Mouse (Mus musculus): Measurements from ENCODE around the gene Asic2. TPM values are rescaled to one million over a fixed set of nuclear protein-coding genes. Genes with fewer than 3 reads are reported as not detected.

The Asic2 gene
- total RNA-seq, 1 experiment from 2014 or later, result 1.9 TPM

- no peak for DNase-seq
Observed at GRCm38 (mm10) chr11:81722071-81722470, 246.2 kb downstream of the Asic2 start.

GRCm38 (mm10) chr11:81714801-81715200 lies 253.5 kb downstream of the Asic2 start:
- no peak for DNase-seq

DNA sequence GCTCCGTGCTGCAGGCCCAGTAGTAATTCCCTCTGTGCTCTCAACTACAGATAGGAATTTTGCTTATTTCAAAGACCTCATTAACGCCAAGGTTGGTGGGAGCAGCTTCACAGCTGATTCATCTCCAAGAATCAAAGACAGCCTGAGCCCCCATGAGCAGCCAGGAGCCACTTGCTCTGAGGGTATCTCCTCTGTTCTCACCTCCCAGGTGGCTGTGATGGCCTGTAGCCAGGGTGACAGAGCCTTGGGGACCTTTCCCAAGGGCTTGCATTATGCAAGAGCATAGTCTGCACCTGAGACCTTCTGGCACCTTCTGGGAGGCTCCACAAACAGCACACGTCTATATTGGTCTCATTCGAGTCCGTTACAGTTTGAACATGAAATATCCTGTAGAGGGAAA lies 261.3 kb downstream of the Asic2 start:
- no peak for DNase-seq

DNA sequence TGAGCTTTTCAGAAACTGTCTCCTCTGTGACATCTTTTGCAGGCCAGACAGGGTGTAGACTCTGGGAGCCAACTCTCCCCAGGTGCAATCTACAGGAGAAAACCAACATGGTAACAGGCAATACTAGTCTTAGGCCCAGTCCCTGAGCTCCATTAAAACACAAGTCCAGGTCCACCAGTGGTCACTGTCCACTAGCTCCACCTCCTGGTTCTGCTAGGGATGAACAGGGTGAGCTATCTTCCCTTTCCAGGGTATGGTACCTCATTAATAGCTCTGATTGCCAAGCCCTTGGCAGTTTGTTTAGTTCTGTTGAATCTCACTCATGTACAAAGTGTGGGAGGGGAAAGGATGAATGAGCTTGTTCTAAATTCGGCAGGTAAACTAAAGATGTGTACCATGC lies 270.2 kb downstream of the Asic2 start:
- DNase-seq, result no peak

- DNase-seq, result no peak
Observed at GRCm38 (mm10) chr11:81695501-81695900, 272.8 kb downstream of the Asic2 start.

DNA sequence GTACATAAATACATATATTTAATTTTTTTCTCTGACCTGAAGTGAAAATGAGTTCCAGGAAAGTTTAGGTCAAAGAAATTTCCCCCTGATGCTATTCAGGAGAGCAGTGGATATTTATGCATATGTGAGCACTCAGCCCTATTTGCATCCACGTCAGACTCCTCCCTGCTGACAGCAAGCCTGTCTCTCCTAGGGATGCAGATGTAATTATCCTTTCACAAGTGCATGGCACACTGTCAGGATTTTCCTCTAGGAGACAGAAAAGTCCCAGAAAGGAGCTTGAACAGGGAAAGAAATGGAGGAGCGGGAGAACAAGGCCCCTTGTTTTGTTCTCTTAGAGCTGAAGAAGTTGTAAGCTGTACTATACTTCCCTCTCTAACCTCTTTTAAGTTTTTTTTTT lies 287.7 kb downstream of the Asic2 start:
- DNase-seq, result no peak

GRCm38 (mm10) chr11:81671724-81672123 lies 296.5 kb downstream of the Asic2 start:
- DNase-seq, result no peak

DNA sequence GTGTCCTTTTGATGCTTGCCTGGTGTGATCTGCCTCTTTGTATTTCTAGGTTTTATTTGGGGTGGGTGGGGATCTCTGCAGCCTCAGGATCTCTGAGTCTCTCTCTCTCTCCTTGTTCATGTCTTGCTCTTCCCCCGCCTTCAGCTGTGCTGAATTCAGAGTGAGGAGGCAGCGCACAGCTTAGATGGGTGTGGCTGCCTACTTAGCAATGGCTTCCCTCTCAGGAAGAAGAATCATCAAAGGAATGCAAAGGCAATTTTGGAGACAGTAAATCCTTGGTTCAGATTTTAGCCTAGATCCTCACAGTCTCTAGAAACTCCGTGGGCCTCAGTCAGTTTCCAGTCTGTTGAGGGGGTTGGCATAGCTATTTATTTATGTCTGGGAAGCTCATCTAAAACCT lies 297.8 kb downstream of the Asic2 start:
- DNase-seq, result no peak

DNA sequence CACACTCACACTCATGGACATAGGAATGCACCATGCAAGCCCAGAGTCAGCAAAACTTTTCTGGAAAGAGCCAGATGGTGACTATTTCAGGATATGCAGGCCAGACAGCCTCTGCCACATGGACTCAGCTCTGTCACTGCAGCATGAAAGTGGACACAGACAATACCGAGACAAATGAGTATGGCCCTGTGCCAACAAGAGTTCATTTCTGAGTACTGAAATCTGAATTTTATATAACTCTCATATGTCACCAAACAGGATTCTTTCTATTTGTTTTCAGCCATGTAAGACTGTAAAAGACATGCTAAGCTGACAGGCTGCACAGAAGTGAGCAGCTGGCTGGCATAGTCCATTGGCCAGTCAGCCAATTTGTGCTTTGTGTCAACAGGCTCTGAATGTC lies 309.4 kb downstream of the Asic2 start:
- DNase-seq, result no peak

DNA sequence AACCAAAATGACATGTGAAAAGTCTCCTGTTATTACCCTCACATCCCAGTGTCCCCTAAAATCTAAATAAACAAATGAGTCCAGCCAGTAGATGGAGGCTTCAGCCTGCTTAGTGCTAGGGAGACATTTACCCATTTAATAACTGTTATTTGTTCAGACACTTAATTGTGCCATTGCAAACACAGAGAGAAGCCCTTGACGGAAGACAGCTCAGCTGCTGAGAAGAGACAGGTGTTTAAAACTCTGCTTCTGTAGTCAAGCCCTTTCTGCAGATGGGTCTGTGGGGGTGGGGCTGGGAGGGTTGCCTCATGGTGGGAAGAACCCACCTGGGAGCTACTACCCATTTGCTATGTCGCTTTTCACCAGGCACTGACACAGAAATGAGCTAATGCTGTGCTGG lies 311.1 kb downstream of the Asic2 start:
- no peak for DNase-seq

- no peak for DNase-seq
Observed at GRCm38 (mm10) chr11:81647828-81648227, 320.4 kb downstream of the Asic2 start.

DNA sequence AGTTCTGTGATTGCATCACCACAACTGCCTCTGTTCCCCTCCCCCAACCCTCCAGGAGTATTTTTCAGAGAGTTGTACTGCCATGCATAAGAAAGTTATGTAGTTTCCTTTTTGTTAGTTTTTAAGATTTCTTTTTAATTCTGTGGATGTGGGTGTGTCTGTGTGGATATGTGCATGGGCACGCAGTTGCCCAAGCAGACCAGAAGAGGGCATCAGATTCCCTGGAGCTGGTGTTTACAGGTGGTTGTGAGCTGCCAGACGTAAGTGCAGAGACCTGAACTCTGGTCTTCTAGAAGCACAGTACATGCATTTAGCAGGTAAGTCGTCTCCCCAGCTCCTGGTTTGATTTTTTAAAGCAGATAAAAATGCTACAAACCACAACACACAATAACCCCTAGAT lies 322.7 kb downstream of the Asic2 start:
- no peak for DNase-seq

- DNase-seq, result no peak
Observed at GRCm38 (mm10) chr11:81636356-81636755, 331.9 kb downstream of the Asic2 start.

- DNase-seq, result peak; percentile 37
Observed at GRCm38 (mm10) chr11:81634360-81635350, 333.6 kb downstream of the Asic2 start.

DNA sequence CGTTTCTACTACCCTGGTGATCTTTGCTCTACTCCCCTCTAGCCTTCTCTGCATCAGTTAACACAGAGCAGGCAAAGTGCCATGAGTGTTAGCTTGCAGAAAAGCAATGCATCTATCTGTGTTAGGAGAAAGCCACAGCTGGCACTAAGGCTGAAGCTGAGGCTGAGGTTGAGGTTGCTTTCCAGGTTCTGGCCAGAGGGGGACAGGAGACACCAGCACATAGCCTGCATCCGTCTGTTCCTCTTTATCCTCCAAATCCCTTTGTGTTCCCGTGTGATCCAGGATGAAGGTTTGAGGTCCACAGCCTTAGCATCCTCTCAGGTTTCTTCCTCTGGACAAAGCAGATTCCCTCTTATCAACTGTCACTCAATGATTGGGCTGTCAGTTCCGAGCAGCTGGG lies 343.1 kb downstream of the Asic2 start:
- no peak for DNase-seq

- no peak for DNase-seq
Observed at GRCm38 (mm10) chr11:81620516-81620915, 347.7 kb downstream of the Asic2 start.

DNA sequence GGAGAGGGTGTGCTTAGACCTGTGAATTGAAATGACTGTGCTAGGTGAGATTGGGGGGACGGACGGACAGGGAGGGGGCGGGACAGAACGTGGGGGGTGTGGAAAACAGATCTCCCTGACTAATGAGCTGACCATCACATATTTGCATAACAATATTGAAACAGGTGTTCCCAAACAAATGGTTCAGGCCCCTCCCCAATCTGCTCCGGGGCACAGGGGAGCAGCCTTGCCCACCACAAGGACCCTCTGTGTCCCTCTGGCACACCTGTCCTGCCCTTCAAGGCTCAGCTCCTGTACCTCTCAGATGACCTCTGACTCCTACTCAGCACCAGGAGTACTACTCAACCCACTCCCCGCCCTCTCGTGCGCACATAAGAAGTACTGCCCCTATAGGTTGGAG lies 351.8 kb downstream of the Asic2 start:
- DNase-seq, result no peak

GRCm38 (mm10) chr11:81613869-81614620 lies 354.2 kb downstream of the Asic2 start:
- no peak for DNase-seq

DNA sequence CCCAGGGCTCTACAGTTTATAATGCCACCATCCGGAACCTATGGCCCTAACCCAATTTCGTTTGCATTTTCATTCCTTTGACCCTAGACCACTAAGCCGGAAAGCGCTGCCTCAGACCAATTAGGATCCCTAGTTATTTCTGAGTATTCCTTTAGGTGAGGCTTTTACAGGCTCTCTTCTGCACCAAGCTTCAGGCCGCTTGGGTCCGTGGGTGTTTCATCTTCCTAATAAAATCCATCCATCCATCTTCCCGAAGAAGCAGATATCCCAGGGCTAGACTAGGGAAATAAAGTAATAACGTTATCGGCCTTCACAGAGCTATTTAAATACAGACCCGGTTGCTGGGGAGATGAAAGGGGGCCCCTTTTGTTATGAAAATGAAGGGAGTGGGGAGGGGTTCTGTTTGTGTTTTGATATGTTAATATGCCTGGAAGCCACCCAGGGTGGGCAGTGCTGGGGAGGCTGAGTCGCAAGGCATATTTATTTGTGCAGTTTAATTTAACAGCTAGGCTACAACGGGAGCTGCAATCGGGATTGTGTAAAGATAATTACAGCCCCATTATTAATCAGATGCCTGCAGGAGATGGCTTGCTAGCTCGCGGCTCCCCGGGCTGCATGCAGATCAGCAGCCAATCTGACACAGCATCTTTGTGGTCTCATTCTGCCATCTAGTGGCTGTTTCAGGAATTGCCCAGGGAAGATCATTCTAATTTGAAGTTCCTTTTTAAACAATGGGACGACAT lies 355.3 kb downstream of the Asic2 start:
- DNase-seq, result peak; percentile 68

DNA sequence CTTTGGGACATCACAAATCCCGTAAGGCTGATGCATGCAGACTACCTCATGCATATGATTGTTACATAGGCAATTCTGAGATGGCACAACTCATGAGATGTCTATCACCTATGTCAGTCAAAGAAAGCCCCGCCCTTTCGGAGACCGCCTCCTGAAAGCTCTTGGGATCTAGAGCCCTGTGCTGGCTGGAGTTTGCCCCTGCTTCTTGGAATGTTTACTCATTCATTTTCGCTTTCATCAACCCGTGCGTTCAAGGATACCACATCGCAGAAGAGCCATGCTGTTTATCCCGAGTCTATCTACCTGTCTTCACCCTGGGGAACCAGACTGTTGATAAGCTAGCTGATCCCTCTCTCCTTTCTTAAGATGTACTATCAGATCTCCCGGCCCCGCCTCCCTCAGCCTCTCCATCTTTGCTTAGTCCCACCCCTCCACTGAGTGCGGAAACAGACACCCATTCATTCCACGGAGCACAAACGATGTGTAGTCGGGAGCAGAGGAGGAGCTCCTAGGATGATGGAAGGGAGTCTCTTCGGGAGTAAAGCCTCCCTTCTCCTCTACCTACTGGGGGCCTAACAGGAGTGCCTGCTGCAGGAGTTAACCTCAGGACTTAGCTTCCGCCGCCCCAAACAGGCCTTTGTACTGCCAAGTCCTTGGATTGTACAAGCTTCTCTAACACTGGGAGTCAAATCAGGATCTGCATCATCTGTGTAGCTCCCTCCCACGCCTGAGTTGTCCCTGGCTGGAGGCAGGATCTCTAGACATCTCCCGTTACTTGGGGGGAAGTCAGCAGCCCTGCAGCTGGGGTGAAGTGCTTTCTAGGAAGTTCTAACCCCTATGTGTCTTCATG lies 356.1 kb downstream of the Asic2 start:
- no peak for DNase-seq

DNA sequence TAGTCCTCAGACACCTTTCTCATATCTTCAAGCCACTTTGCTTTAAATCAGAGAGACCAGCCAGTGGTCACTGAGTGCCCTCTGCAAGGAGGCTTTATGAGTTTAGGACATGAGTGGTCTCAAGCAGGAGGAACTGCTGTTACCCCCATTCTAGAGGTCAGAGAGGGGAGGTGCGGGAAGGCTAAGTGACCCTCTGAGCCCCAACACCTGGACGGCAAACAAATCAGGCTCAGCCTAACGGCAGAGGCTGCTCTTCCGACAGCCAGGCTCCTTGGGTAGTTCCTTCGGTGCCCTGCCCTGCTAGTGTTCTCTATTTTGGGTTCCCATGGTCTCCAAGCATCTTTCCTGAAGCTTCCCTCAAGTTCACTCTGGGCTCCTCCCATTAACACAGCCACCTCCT lies 357.8 kb downstream of the Asic2 start:
- DNase-seq, result no peak

DNA sequence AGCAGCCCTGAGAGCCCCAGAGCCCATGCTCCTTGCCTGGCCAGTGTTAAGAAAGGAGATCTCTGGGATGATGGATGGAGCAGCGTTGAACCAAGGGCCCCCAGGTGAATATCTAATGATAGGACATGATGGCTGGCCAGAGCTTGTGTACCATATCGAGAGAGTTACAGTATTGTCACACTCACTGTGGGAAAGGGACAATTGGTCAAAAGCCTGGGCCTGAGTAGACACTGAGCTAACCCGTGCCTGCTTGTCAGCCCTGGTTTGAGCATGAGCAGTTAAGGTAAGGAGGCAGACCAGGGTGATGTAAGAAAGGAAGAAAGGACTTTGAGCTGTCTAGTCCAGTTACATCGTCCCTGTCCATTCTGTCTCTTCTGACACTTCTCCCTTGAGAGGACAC lies 365.3 kb downstream of the Asic2 start:
- no peak for DNase-seq
